Mouse (Mus musculus) megakaryocyte, embryonic 14.5 days (primary cell): ENCODE data around the gene Anks1b.

ENCODE experiments used
- FLI1 ChIP-seq: IDR thresholded peaks from 2 replicates; pipeline ENCODE4 v1.6.1; 2012; ENCODE audit warnings: low read length, inconsistent platforms, mixed read lengths
- GATA1 ChIP-seq: IDR thresholded peaks from 3 replicates; pipeline ENCODE4 v1.6.1; 2012; ENCODE audit warnings: mixed read lengths, low read length, inconsistent platforms, borderline replicate concordance

- TF ChIP-seq GATA1 (no peak), FLI1 (no peak)
These were observed 991.2 kb downstream of the Anks1b start for GRCm38 (mm10) chr10:90864599-90864889.
